Mouse (Mus musculus) megakaryocyte-erythroid progenitor cell, adult 5-6 weeks (primary cell): ENCODE results near the gene Dock4. TPM values are rescaled to one million over a fixed set of nuclear protein-coding genes. Genes with fewer than 3 reads are reported as not detected.
A peak's percentile ranks its signal among the peaks of the same experiment; 100 is the strongest.

Source experiments
- ATAC-seq: replicated peaks from 2 replicates; pipeline ENCODE4 v1.8.0; 2016; ENCODE audit warnings: mild to moderate bottlenecking, inconsistent platforms; ENCODE audit not compliant: severe bottlenecking, poor library complexity, low FRiP score, low TSS enrichment
- total RNA-seq, 2 experiments: library from RNA; stranded (forward) in 1 of 2; stranded (reverse) in 1 of 2; fragments of 200-1000, 215-1000 nt in 1 of 2; fragments of >200 nt in 1 of 2; fragmentation: Nextera tagmentation in 1 of 2; gene quantifications; 2 replicates each; pipeline ENCODE4 v1.2.3; 2014 to 2017

The Dock4 gene
- total RNA-seq (2014; fragmentation: Nextera tagmentation): 0.15 TPM in 1 of 2 replicates, not detected in the other
- 0.38 TPM in 1 of 2 replicates, not detected in the other for total RNA-seq (2017)

- peak; percentile 99 for ATAC-seq
Observed at GRCm38 (mm10) chr12:40445648-40446449, at the start of gene Dock4, which contains the start of gene Zfp277. Dock4 (plus strand) TSS chr12:40445952. Zfp277 (minus strand) TSS chr12:40445902.

- ATAC-seq: no peak
Observed at GRCm38 (mm10) chr12:40398916-40399315, 46.8 kb upstream of the Dock4 start.

GRCm38 (mm10) chr12:40399386-40399785, 46.4 kb upstream of the Dock4 start:
- ATAC-seq: no peak

GRCm38 (mm10) chr12:40399812-40400211, 45.9 kb upstream of the Dock4 start:
- no peak for ATAC-seq

- ATAC-seq: no peak
Observed at GRCm38 (mm10) chr12:40414682-40415311, 31.0 kb upstream of the Dock4 start.

- no peak for ATAC-seq
Observed at GRCm38 (mm10) chr12:40415312-40415925, 30.3 kb upstream of the Dock4 start.

- ATAC-seq: peak; percentile 44; the same call in 1 of the 2 replicates
Observed at GRCm38 (mm10) chr12:40417257-40417656, 28.5 kb upstream of the Dock4 start.

GRCm38 (mm10) chr12:40424991-40425390, 20.8 kb upstream of the Dock4 start:
- no peak for ATAC-seq

- 0 out of 2 replicates have a peak, but pooled peaks have one; percentile 47 for ATAC-seq
Observed at GRCm38 (mm10) chr12:40427606-40428005, 18.1 kb upstream of the Dock4 start.

GRCm38 (mm10) chr12:40429976-40430375, 15.8 kb upstream of the Dock4 start:
- ATAC-seq: no peak

GRCm38 (mm10) chr12:40431075-40431474, 14.7 kb upstream of the Dock4 start:
- no peak for ATAC-seq

GRCm38 (mm10) chr12:40434101-40434500, 11.7 kb upstream of the Dock4 start:
- no peak for ATAC-seq

- no peak for ATAC-seq
Observed at GRCm38 (mm10) chr12:40438049-40438448, 7.7 kb upstream of the Dock4 start.

- peak; percentile 58 for ATAC-seq
Observed at GRCm38 (mm10) chr12:40445206-40445605, 546 bp upstream of the Dock4 start.

GRCm38 (mm10) chr12:40446450-40447381, 964 bp downstream of the Dock4 start:
- ATAC-seq: no peak

- ATAC-seq: no peak
Observed at GRCm38 (mm10) chr12:40447561-40448355, 2.0 kb downstream of the Dock4 start.

GRCm38 (mm10) chr12:40449119-40449795, 3.5 kb downstream of the Dock4 start:
- no peak for ATAC-seq

- ATAC-seq: no peak
Observed at GRCm38 (mm10) chr12:40456517-40456916, 10.8 kb downstream of the Dock4 start.
